Mouse (Mus musculus) limb, embryonic 14.5 days (tissue): ENCODE data around the gene Ccdc88c. TPM values are rescaled to one million over a fixed set of nuclear protein-coding genes. Genes with fewer than 3 reads are reported as not detected.

ENCODE experiments used
- ATAC-seq: fragments of 200-750 bp; cut with Nextera tagmentation; 2 replicates; pipeline ENCODE4 v1.8.0; 2017; ENCODE audit warnings: low read depth, moderate number of reproducible peaks, moderate TSS enrichment; ENCODE audit not compliant: low FRiP score
- DNase-seq: peaks from one replicate; pipeline ENCODE4 v3.0.0-alpha.2; 2015; ENCODE audit warnings: low spot score
- H3K27ac ChIP-seq: fragments of 300-500 bp; sonication (generic); replicated peaks from 2 replicates; pipeline ENCODE4 v1.5.1; 2014; ENCODE audit warnings: low read depth, mild to moderate bottlenecking, low read length, moderate library complexity, mixed read lengths
- H3K27me3 ChIP-seq: fragments of 300-500 bp; sonication (generic); 2 replicates; pipeline ENCODE4 v1.6.1; 2014; ENCODE audit warnings: low read length, mixed read lengths; ENCODE audit not compliant: control insufficient read depth, insufficient read depth
- H3K36me3 ChIP-seq: fragments of 300-500 bp; sonication (generic); 2 replicates; pipeline ENCODE4 v1.6.1; 2014; ENCODE audit warnings: mild to moderate bottlenecking, low read length, moderate library complexity, mixed read lengths; ENCODE audit not compliant: control insufficient read depth, insufficient read depth
- H3K4me1 ChIP-seq: fragments of 300-500 bp; sonication (generic); 2 replicates; pipeline ENCODE4 v1.6.1; 2014; ENCODE audit warnings: antibody characterized with exemption, low read length, mixed read lengths; ENCODE audit not compliant: control insufficient read depth, insufficient read depth
- H3K4me2 ChIP-seq: fragments of 300-500 bp; sonication (generic); replicated peaks from 2 replicates; pipeline ENCODE4 v1.6.1; 2014; ENCODE audit warnings: low read depth, mild to moderate bottlenecking, low read length, moderate library complexity; ENCODE audit not compliant: severe bottlenecking
- H3K4me3 ChIP-seq: fragments of 300-500 bp; sonication (generic); replicated peaks from 2 replicates; pipeline ENCODE4 v1.5.1; 2014; ENCODE audit warnings: low read length
- H3K9ac ChIP-seq: fragments of 300-500 bp; sonication (generic); 2 replicates; pipeline ENCODE4 v1.6.1; 2014; ENCODE audit warnings: mild to moderate bottlenecking, low read depth, low read length, moderate library complexity; ENCODE audit not compliant: severe bottlenecking
- H3K9me3 ChIP-seq: fragments of 300-500 bp; sonication (generic); 2 replicates; pipeline ENCODE4 v1.6.1; 2016; ENCODE audit warnings: low read length; ENCODE audit not compliant: control insufficient read depth
- POLR2A ChIP-seq: fragments of 200-500 bp; IDR thresholded peaks from 2 replicates; pipeline ENCODE4 v1.8.0; 2012; ENCODE audit warnings: inconsistent platforms, mild to moderate bottlenecking, moderate library complexity, borderline replicate concordance; ENCODE audit not compliant: insufficient read depth, insufficient read length; ENCODE audit errors: extremely low read depth
- WGBS: fragments of 180-500 bp; shearing (Covaris S2); extraction: QIAGEN DNeasy Blood & Tissue Kit; methylation state at CpG from one replicate; pipeline ENCODE4 v1.1.7; 2014; 5-methylcytosine and 5-hydroxymethylcytosine counted together
- polyA plus RNA-seq, 2 experiments: library from polyadenylated mRNA; depleted of rRNA in 1 of 2; stranded (reverse) in 1 of 2; unstranded in 1 of 2; fragments of >200 nt; fragmentation: Nextera tagmentation in 1 of 2; extraction: Ambion mirVana in 1 of 2; gene quantifications; 2 replicates each; pipeline versions ENCODE4 v1.2.1 to v1.2.3; 2012 to 2014

The Ccdc88c gene
- polyA plus RNA-seq, 2 experiments, result 5.2 to 6.5 TPM

GRCm38 (mm10) chr12:100900901-100901300 lies 128.0 kb downstream of the Ccdc88c start:
- Histone ChIP-seq H3K36me3 (no peaks in the 10 kb centered on the region), H3K4me1 (peaks cover 18% of the 10 kb centered on the region), H3K27ac (no peak overlapping the region), H3K9ac (no peak overlapping the region), H3K4me3 (no peak overlapping the region), H3K9me3 (no peaks in the 10 kb centered on the region), H3K4me2 (no peak overlapping the region), H3K27me3 (peaks cover 23% of the 10 kb centered on the region)
- no peak for TF ChIP-seq POLR2A
- 76% methylated on average over 6 of the region's 6 CpGs for WGBS
- ATAC-seq (no peak), DNase-seq (no peak)

GRCm38 (mm10) chr12:100899111-100899640 lies 129.7 kb downstream of the Ccdc88c start:
- H3K36me3 ChIP-seq, result no peaks in the 10 kb centered on the region
- no peak for TF ChIP-seq POLR2A
- peak overlapping the region; percentile 38 for H3K9ac ChIP-seq
- peak overlapping the region; percentile 35 for H3K4me3 ChIP-seq
- WGBS, result under 1% methylated on average over 27 of the region's 30 CpGs
- H3K4me2 ChIP-seq, result peak overlapping the region; percentile 58
- ATAC-seq (no peak), DNase-seq (no peak)
- peaks cover 18% of the 10 kb centered on the region for H3K4me1 ChIP-seq
- H3K27ac ChIP-seq, result no peak overlapping the region
- no peaks in the 10 kb centered on the region for H3K9me3 ChIP-seq
- peaks cover 23% of the 10 kb centered on the region for H3K27me3 ChIP-seq

- H3K27me3 ChIP-seq, result peaks cover 23% of the 10 kb centered on the region
- ATAC-seq (no peak; the same call in 1 of the 2 replicates), DNase-seq (no peak)
- H3K36me3 ChIP-seq, result no peaks in the 10 kb centered on the region
- no peak overlapping the region for H3K9ac ChIP-seq
- H3K4me3 ChIP-seq, result peak overlapping the region; percentile 35; the same call in 1 of the 2 replicates
- H3K27ac ChIP-seq, result no peak overlapping the region
- H3K9me3 ChIP-seq, result no peaks in the 10 kb centered on the region
- H3K4me2 ChIP-seq, result peak overlapping the region; percentile 58
- no peak for TF ChIP-seq POLR2A
- 22% methylated on average over 12 of the region's 12 CpGs for WGBS
- peaks cover 18% of the 10 kb centered on the region for H3K4me1 ChIP-seq
Measured at GRCm38 (mm10) chr12:100897736-100898650, 130.9 kb downstream of the Ccdc88c start.

- TF ChIP-seq POLR2A, result no peak
- Histone ChIP-seq H3K9ac (no peak overlapping the region), H3K4me2 (no peak overlapping the region), H3K4me3 (no peak overlapping the region), H3K4me1 (peaks cover 18% of the 10 kb centered on the region), H3K27ac (no peak overlapping the region), H3K36me3 (no peaks in the 10 kb centered on the region), H3K9me3 (no peaks in the 10 kb centered on the region), H3K27me3 (peaks cover 23% of the 10 kb centered on the region)
- 18% methylated on average over 3 of the region's 3 CpGs for WGBS
- ATAC-seq, result no peak
- no peak for DNase-seq
Measured at GRCm38 (mm10) chr12:100896661-100897060, 132.2 kb downstream of the Ccdc88c start.

GRCm38 (mm10) chr12:100895504-100895903 lies 133.4 kb downstream of the Ccdc88c start:
- ATAC-seq, result no peak
- Histone ChIP-seq H3K4me1 (peaks cover 18% of the 10 kb centered on the region), H3K9ac (no peak overlapping the region), H3K9me3 (no peaks in the 10 kb centered on the region), H3K27me3 (peaks cover 23% of the 10 kb centered on the region), H3K4me2 (no peak overlapping the region), H3K4me3 (no peak overlapping the region), H3K36me3 (no peaks in the 10 kb centered on the region), H3K27ac (no peak overlapping the region)
- no peak for DNase-seq
- no peak for TF ChIP-seq POLR2A
- WGBS, result 10% methylated on average over 2 of the region's 2 CpGs
